Mouse (Mus musculus) layer of hippocampus, postnatal 36 days (tissue): Measurements from ENCODE around the gene Abhd17c. TPM values are rescaled to one million over a fixed set of nuclear protein-coding genes. Genes with fewer than 3 reads are reported as not detected.
A peak's percentile ranks its signal among the peaks of the same experiment; 100 is the strongest.

Experiments used
- DNase-seq, 2 experiments: peaks; one replicate each; pipeline ENCODE4 v3.0.0; 2022
- total RNA-seq, 2 experiments: library from RNA; stranded (reverse); gene quantifications; 2 replicates each; pipeline ENCODE4 v1.2.3; 2021

The Abhd17c gene
- total RNA-seq, 2 experiments from 2014 or later: 56.4 to 59.1 TPM

GRCm38 (mm10) chr7:84117543-84118122, 34.1 kb downstream of the Abhd17c start:
- no peak for DNase-seq

GRCm38 (mm10) chr7:84116621-84117542, 34.8 kb downstream of the Abhd17c start:
- no peak for DNase-seq

- DNase-seq: no peak
These were observed 36.3 kb downstream of the Abhd17c start for GRCm38 (mm10) chr7:84115385-84115784.

- DNase-seq: no peak
These were observed 36.9 kb downstream of the Abhd17c start for GRCm38 (mm10) chr7:84114775-84115174.

- DNase-seq: no peak
These were observed 38.7 kb downstream of the Abhd17c start for GRCm38 (mm10) chr7:84113035-84113390.

- DNase-seq: no peak
These were observed 39.2 kb downstream of the Abhd17c start for GRCm38 (mm10) chr7:84112351-84113034.

- no peak for DNase-seq
These were observed 39.9 kb downstream of the Abhd17c start for GRCm38 (mm10) chr7:84111716-84112350.

- no peak for DNase-seq
These were observed 44.8 kb downstream of the Abhd17c start for GRCm38 (mm10) chr7:84106942-84107341.

- DNase-seq: no peak
These were observed 49.1 kb downstream of the Abhd17c start for GRCm38 (mm10) chr7:84102589-84102988.

GRCm38 (mm10) chr7:84100672-84101071, 51.0 kb downstream of the Abhd17c start:
- no peak for DNase-seq

GRCm38 (mm10) chr7:84098098-84098497, 53.6 kb downstream of the Abhd17c start:
- no peak for DNase-seq

GRCm38 (mm10) chr7:84096501-84096900, 55.2 kb downstream of the Abhd17c start:
- no peak for DNase-seq

GRCm38 (mm10) chr7:84090793-84091192, 60.9 kb downstream of the Abhd17c start:
- no peak for DNase-seq

- no peak for DNase-seq
These were observed 61.9 kb downstream of the Abhd17c start for GRCm38 (mm10) chr7:84089777-84090176.

- peak; percentile 53 to 62 for DNase-seq
These were observed 62.7 kb downstream of the Abhd17c start for GRCm38 (mm10) chr7:84088971-84089370.

GRCm38 (mm10) chr7:84088191-84088590, 63.5 kb downstream of the Abhd17c start:
- DNase-seq: no peak

GRCm38 (mm10) chr7:84086039-84086829, 65.5 kb downstream of the Abhd17c start, which contains the start of gene Cemip:
TSS of gene Cemip (minus strand) at chr7:84086502.
- peak; percentile 87 for DNase-seq

GRCm38 (mm10) chr7:84085049-84085945, 66.4 kb downstream of the Abhd17c start:
- peak; percentile 25 to 32 for DNase-seq

- DNase-seq: no peak
These were observed 74.3 kb downstream of the Abhd17c start for GRCm38 (mm10) chr7:84077257-84078013.

- DNase-seq: no peak
These were observed 77.4 kb downstream of the Abhd17c start for GRCm38 (mm10) chr7:84074266-84074665.
